Mouse (Mus musculus): ENCODE data around the gene Zfp819.

GRCm38 (mm10) chr7:43633940-43634339 lies 27.0 kb downstream of the Zfp819 start:
- no peak for TF ChIP-seq MAX (IDR thresholded peaks at IDR 0.05; ENCODE audit: low read depth)
- TF ChIP-seq POLR2A (IDR thresholded peaks at IDR 0.05; ENCODE audit: insufficient read length, low read depth) = no peak
- no peak for TF ChIP-seq TCF12 (IDR thresholded peaks at IDR 0.05; ENCODE audit: insufficient read depth, poor library complexity, severe bottlenecking)
